Mouse (Mus musculus) spleen, postnatal 36 days (tissue): Measurements from ENCODE around the gene Gm5114.
"Not testable (repeated sequence)": the region's sequence is repeated elsewhere in the genome, so short reads cannot be mapped to it uniquely, and the experiment has no call there.

ENCODE experiments used
- DNase-seq, 2 experiments: peaks; one replicate each; pipeline ENCODE4 v3.0.0; 2022; ENCODE audit warnings: low spot score in 2 of 2, mixed read lengths in 1 of 2

The Gm5114 gene

DNA sequence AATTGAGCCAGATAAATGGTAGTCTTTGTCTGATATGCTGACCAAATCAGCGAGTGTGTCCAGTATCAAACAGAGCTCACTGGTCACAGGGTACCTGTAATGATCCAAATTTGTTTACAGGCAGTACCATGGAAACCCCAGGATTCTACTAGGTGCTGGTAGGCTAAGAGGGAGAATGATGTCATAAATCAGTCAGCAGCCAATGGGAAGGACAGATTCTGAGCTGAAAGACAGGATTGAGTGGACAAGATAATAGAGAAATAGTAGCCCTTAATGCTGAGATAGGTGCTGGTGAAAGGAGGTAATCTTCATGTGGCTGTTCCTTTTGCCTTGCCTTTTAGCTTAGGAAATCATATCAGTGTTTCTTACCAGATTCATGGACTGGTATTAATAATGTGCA is at the start of gene Gm5114:
Gm5114 (minus strand) TSS at position 101 of the 400 bp plus-strand sequence.
- DNase-seq = not testable (repeated sequence)

DNA sequence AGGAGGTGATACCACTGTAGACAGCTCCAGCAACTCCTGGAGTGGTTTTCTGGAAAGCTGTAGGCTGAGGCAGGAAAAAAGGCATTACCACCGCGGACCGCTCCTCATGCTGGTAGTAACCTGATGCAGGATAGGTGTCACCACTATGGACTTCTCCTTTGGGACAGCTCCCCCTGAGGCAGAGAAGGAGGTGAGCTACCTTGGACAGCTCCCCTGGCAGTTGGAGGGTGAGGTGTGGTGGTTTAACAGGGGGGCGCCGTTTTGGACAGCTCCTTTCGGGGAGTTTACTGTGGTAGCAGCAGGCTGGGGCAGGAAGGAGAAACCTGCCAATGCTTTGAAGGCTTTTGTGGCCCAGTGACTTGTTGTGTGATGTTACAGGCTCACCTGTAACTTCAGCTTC is 42.8 kb upstream of the Gm5114 start:
- DNase-seq = peak; percentile 6 to 10

DNA sequence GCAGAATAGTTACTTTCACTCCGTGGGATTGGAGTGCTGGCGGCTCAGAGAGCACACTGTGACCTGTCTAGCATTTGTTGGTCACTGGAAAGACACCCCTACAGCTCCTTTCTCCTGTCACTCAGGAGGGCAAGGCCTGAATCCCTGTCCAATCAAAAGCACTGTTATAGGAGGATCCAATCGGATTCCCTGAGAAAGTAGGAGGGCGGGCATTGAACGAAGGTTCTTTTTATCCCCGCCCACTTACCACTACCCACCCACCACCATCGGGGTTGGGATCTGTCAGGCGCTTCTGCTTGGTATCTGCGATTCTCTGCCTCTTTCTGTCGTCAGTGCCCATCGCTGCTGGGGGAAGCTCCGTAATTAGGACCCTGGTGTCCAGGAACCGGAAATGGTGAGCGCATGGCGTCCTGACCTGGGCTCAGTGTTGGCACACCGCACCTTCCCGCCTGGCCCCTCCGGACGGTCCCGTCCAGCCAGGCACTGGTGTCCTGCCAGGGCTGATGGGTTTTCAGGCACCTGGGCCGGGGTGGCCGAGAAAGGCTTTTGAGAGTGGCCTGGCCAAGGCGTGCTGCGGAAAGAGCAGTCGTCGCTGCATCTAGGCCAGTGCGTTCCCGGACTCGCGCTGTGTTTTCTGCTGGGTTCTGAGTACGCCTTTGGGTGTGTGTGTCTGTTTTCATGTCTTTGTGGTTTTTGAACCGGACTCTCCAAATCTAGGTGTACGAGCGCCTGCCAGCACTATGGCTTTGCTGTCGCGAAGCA is 36.5 kb upstream of the Gm5114 start:
- DNase-seq = peak; percentile 60 to 75

DNA sequence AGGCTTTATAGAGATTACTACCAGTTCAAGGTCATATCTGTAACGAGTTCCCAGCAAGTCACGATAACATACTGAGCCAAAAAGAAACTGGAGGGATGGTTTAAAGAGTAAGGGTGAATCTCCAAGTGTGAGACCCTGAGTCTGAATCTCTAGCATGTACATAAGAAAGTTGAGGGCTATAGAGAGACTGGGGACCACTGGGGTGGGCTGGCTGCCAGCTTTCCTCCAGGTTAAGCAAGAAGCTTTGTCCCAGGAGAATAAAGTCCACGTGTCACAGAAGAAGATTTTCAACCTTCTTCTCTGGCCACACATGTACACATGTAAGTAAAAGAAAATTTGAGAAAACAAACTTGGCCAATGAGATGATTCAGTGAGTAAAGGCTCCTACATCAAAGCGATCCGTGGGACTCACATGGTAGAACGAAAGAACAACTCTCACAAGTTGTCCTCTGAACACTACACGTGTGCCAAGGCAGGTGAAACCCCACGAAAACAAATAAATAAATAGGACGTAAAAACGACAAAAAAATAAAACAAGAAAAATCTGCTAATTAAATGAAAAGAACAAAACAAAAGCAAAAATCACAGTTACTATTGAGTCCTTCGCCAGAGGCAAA is 35.8 kb upstream of the Gm5114 start:
- no peak for DNase-seq

DNA sequence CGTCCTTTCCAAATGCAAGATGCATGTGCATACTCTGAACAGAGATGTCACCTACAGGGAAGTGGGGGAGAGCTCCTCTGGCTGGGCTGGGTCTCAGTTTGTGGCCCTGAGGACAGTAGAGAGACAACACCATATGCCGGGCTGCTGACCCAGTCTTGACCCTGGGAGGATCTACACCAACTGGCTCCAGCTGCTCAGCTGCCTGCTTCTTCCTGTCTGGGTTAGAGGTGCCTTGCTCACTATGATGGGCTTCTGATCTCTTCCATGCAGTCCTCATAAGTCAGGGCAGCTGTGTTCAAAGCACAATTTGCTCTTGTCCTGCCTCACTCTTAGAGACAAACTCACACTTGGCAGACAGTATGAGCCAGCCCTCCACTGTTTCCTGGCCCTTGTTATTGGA is 28.3 kb upstream of the Gm5114 start:
- no peak for DNase-seq

DNA sequence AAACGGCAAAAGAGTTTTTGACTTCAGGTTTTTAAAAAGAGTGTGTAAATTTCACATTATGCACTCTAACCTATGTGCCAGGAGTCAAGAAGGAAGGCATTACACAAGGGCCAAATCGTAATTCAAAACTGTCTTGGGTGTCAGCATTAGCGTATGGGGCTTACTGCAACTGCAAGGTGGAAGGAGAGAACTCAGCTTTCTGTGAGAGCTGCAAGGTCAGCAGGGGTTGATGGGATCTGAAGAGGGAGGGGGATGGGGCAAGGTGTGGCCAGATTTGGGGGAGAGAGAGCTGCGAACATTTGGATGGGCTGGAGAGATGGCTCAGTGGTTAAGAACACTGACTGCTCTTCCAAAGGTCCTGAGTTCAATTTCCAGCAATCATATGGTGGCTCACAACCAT is 27.4 kb upstream of the Gm5114 start:
- no peak for DNase-seq
